8 mouse cellular contexts compared by ENCODE assay signal in genomic region chr6:5991817-5992755, GRCm38 (mm10).
A peak's percentile ranks its signal among the peaks of the same experiment; 100 is the strongest.
DNase-seq lines count a peak whose midpoint lies in the region; ATAC-seq and TF ChIP-seq lines count a peak whose summit lies in the region.

No protein-coding gene starts in this region.

- ATAC-seq in intestine, embryonic 15.5 days, result peak; percentile 61; the same call in 1 of the 2 replicates
- ATAC-seq in midbrain, embryonic 16.5 days, result peak; percentile 86
- no peak for ATAC-seq in megakaryocyte-erythroid progenitor cell, adult 5-6 weeks (replicated peaks; ENCODE audit: low FRiP score, low TSS enrichment, poor library complexity, severe bottlenecking)

- H3K27ac ChIP-seq in ES-E14 (ENCODE audit: insufficient read depth, low read depth, low read length, poor library complexity, severe bottlenecking), result no peak overlapping the region
- H3K27ac ChIP-seq in intestine, embryonic 15.5 days, result no peak overlapping the region
- H3K27ac ChIP-seq in midbrain, embryonic 16.5 days (ENCODE audit: low read length), result no peak overlapping the region

- in situ Hi-C loops in ES-E14 (cut with MboI; ENCODE audit: low sequenced_read_pairs in 2 of 2, unreplicated experiment in 2 of 2), result no loop called here

- H3K9ac ChIP-seq in ES-E14 (ENCODE audit: insufficient read depth, low read depth, low read length, poor library complexity, severe bottlenecking), result no peak overlapping the region
- H3K9ac ChIP-seq in intestine, embryonic 15.5 days, result no peak overlapping the region
- 0 out of 2 replicates have a peak overlapping the region, but pooled peaks have one; percentile 4 for H3K9ac ChIP-seq in midbrain, embryonic 16.5 days (ENCODE audit: low read depth, low read length)

- no peak for DNase-seq in ES-E14 (ENCODE audit: low read depth, low spot score)
- peak; percentile 91 for DNase-seq in brain, embryonic 14.5 days (ENCODE audit: low read depth)
- peak; percentile 64 to 79 for DNase-seq in frontal cortex, postnatal 36 days (ENCODE audit: low spot score in 2 of 2)
- peak; percentile 48 for DNase-seq in left cerebral cortex, adult 11 months (ENCODE audit: low spot score)
- DNase-seq in urinary bladder, postnatal 4 days (ENCODE audit: low spot score in 2 of 2), result peak; percentile 28 to 64

- no peak for TF ChIP-seq CTCF in brain, embryonic 14.5 days (IDR thresholded peaks at IDR 0.05; ENCODE audit: borderline replicate concordance, extremely low read depth, insufficient read depth, insufficient read length)

- H3K9me3 ChIP-seq in ES-E14 (ENCODE audit: control insufficient read depth, insufficient read depth, low read depth, low read length), result no peaks in the 10 kb centered on the region
- H3K9me3 ChIP-seq in intestine, embryonic 15.5 days, result no peaks in the 10 kb centered on the region
- H3K9me3 ChIP-seq in midbrain, embryonic 16.5 days (replicated peaks; ENCODE audit: control insufficient read depth, low read length, poor library complexity, severe bottlenecking), result no peaks in the 10 kb centered on the region

- H3K4me2 ChIP-seq in intestine, embryonic 15.5 days (replicated peaks), result peak overlapping the region; percentile 28; the same call in 1 of the 2 replicates
- H3K4me2 ChIP-seq in midbrain, embryonic 16.5 days (ENCODE audit: low read length), result peak overlapping the region; percentile 42

- no peak overlapping the region for H3K4me3 ChIP-seq in ES-E14 (ENCODE audit: insufficient read depth in 1 of 2, low read depth in 1 of 2, low read length in 2 of 2, poor library complexity in 1 of 2, severe bottlenecking in 1 of 2)
- H3K4me3 ChIP-seq in intestine, embryonic 15.5 days (replicated peaks), result no peak overlapping the region
- H3K4me3 ChIP-seq in midbrain, embryonic 16.5 days (ENCODE audit: low read depth, low read length), result no peak overlapping the region

- 51% methylated on average over 25 of the region's 25 CpGs for WGBS in intestine, embryonic 15.5 days
- 39% methylated on average over 25 of the region's 25 CpGs for WGBS in midbrain, embryonic 16.5 days

- H3K4me1 ChIP-seq in ES-E14 (ENCODE audit: control insufficient read depth in 2 of 2, insufficient read depth in 2 of 2, low read length in 2 of 2, poor library complexity in 1 of 2), result no peaks in the 10 kb centered on the region
- H3K4me1 ChIP-seq in intestine, embryonic 15.5 days (replicated peaks), result peaks cover 8% of the 10 kb centered on the region
- peaks cover 16% of the 10 kb centered on the region for H3K4me1 ChIP-seq in midbrain, embryonic 16.5 days (ENCODE audit: control insufficient read depth, insufficient read depth, low read length)

- no peaks in the 10 kb centered on the region for H3K27me3 ChIP-seq in intestine, embryonic 15.5 days (replicated peaks)
- H3K27me3 ChIP-seq in midbrain, embryonic 16.5 days (ENCODE audit: control insufficient read depth, insufficient read depth, low read depth, low read length), result no peaks in the 10 kb centered on the region; the same call in 1 of the 2 replicates

- no peak for TF ChIP-seq POLR2A in brain, embryonic 14.5 days (IDR thresholded peaks at IDR 0.05; ENCODE audit: borderline replicate concordance, extremely low read depth, insufficient read depth, insufficient read length, poor library complexity, severe bottlenecking)

- H3K36me3 ChIP-seq in ES-E14 (ENCODE audit: control insufficient read depth, insufficient read depth, low read length, poor library complexity, severe bottlenecking), result no peaks in the 10 kb centered on the region
- no peaks in the 10 kb centered on the region for H3K36me3 ChIP-seq in intestine, embryonic 15.5 days
- no peaks in the 10 kb centered on the region for H3K36me3 ChIP-seq in midbrain, embryonic 16.5 days (ENCODE audit: control insufficient read depth, insufficient read depth, low read length)

TF ChIP-seq in ES-E14, 5 proteins besides CTCF, POLR2A, EP300 and RAD21:
- TF ChIP-seq ZNF384 (IDR thresholded peaks at IDR 0.05; ENCODE audit: low read depth, low read length) (peak; percentile 64; the same call in 1 of the 2 replicates), HCFC1 (IDR thresholded peaks at IDR 0.05; ENCODE audit: borderline replicate concordance, insufficient read depth, low read length) (no peak)
TF ChIP-seq in ES-E14: peak in this region for 1.
